29 mouse cellular contexts compared by ENCODE assay signal in genomic region chr16:12785828-12786227, GRCm38 (mm10).
"Had no signal": no experiment of that assay in that cellular context is flagged by ENCODE, and none has a peak within 500 bp of the region (broad histone marks: within the 10 kb centered on the region; RNA-seq: fewer than 3 reads in every experiment).

No protein-coding gene starts in this region.

- DNase-seq: cerebellum, adult 2 months; cerebellum, adult 8-10 months; cerebellum, adult 9-10 months; cerebellum, adult 9-11 months; cerebellum, postnatal 10 days; cerebellum, postnatal 14 days; cerebellum, postnatal 25 days; cerebellum, postnatal 36 days; embryo, embryonic 11 days; forebrain, postnatal 0 days; gastrocnemius, adult 2 months; gastrocnemius, postnatal 10 days; gastrocnemius, postnatal 14 days; gastrocnemius, postnatal 25 days; gastrocnemius, postnatal 36 days; heart, adult 11 months; heart, adult 18-20 months; heart, adult 2 months had no signal

- H3K4me2 ChIP-seq: embryonic facial prominence, embryonic 12.5 days; embryonic facial prominence, embryonic 13.5 days; embryonic facial prominence, embryonic 15.5 days; forebrain, embryonic 12.5 days; forebrain, embryonic 13.5 days; forebrain, embryonic 15.5 days had no signal

- H3K9ac ChIP-seq: embryonic facial prominence, embryonic 12.5 days; embryonic facial prominence, embryonic 13.5 days; embryonic facial prominence, embryonic 15.5 days; forebrain, embryonic 12.5 days; forebrain, embryonic 13.5 days; forebrain, embryonic 15.5 days; forebrain, postnatal 0 days had no signal

- H3K4me1 ChIP-seq: embryonic facial prominence, embryonic 10.5 days; embryonic facial prominence, embryonic 12.5 days; embryonic facial prominence, embryonic 13.5 days; embryonic facial prominence, embryonic 15.5 days; forebrain, embryonic 10.5 days; forebrain, embryonic 12.5 days; forebrain, embryonic 13.5 days; forebrain, embryonic 15.5 days had no signal

- H3K27ac ChIP-seq: embryonic facial prominence, embryonic 10.5 days; embryonic facial prominence, embryonic 12.5 days; embryonic facial prominence, embryonic 13.5 days; embryonic facial prominence, embryonic 15.5 days; forebrain, embryonic 10.5 days; forebrain, embryonic 12.5 days; forebrain, embryonic 13.5 days; forebrain, embryonic 15.5 days; gastrocnemius, adult 2 months; heart, adult 2 months had no signal

- H3K9me3 ChIP-seq: embryonic facial prominence, embryonic 10.5 days; embryonic facial prominence, embryonic 12.5 days; embryonic facial prominence, embryonic 13.5 days; embryonic facial prominence, embryonic 15.5 days; forebrain, embryonic 10.5 days; forebrain, embryonic 12.5 days; forebrain, embryonic 15.5 days had no signal

- H3K36me3 ChIP-seq: embryonic facial prominence, embryonic 10.5 days; embryonic facial prominence, embryonic 12.5 days; embryonic facial prominence, embryonic 13.5 days; embryonic facial prominence, embryonic 15.5 days; forebrain, embryonic 10.5 days; forebrain, embryonic 12.5 days; forebrain, embryonic 15.5 days had no signal

- H3K27me3 ChIP-seq: embryonic facial prominence, embryonic 12.5 days; embryonic facial prominence, embryonic 13.5 days; embryonic facial prominence, embryonic 15.5 days; forebrain, embryonic 12.5 days; forebrain, embryonic 13.5 days; forebrain, embryonic 15.5 days had no signal

- H3K4me3 ChIP-seq: embryonic facial prominence, embryonic 10.5 days; embryonic facial prominence, embryonic 12.5 days; embryonic facial prominence, embryonic 13.5 days; embryonic facial prominence, embryonic 15.5 days; erythroblast, embryonic 14.5 days; forebrain, embryonic 10.5 days; forebrain, embryonic 12.5 days; forebrain, embryonic 13.5 days; forebrain, embryonic 15.5 days; gastrocnemius, adult 2 months; heart, adult 2 months had no signal

- ATAC-seq: forebrain, embryonic 13.5 days; forebrain, embryonic 14.5 days; forebrain, embryonic 15.5 days; forebrain, embryonic 16.5 days; forebrain, postnatal 0 days had no signal
